ENCODE assay signal across 9 mouse cellular contexts in the genomic region with DNA sequence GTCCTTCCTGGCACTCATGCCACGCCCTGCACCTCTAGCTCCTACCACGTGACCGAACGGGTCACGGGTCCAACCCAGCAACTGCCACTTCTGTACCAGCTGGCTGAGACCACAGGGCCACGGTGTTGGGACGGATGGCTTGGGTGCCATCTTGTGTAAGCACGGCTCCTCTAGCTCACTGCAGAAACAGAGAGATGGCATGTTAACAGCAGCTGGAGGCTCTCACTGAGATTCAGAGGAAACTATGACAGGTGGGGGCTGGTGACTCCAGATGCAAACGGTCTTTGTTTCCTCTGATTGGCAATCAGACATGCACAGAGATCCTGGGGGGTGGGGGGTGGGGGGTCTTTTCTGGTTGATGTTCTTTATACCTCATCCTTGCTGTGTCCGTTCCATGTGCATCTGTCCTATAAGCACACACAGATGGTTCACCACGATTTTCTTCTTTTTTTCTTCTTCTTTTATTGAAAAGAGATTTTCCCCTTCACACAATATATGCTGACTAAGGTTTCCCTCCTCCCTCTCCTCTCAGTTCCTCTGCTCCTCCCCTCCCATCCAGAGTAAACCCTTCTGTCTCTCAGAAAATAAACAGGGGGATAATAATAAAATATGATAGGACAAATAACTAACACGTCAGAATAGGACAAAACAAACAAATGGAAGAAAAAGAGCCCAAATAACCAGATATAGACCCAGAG. TPM values are rescaled to one million over a fixed set of nuclear protein-coding genes. Genes with fewer than 3 reads are reported as not detected.
DNase-seq lines count a peak whose midpoint lies in the region; ATAC-seq and TF ChIP-seq lines count a peak whose summit lies in the region.
"Had no signal": no experiment of that assay in that cellular context is flagged by ENCODE, and none has a peak within 500 bp of the region (broad histone marks: within the 10 kb centered on the region; RNA-seq: fewer than 3 reads in every experiment).

No protein-coding gene starts in this region.

- no peak for TF ChIP-seq POLR2A in kidney, adult 2 months (IDR thresholded peaks at IDR 0.05; ENCODE audit: low read depth, low read length)

- WGBS in kidney, adult 2 months, result 53% methylated on average over 12 of the region's 12 CpGs
- WGBS in limb, embryonic 15.5 days, result 78% methylated on average over 12 of the region's 12 CpGs

- no peak for ATAC-seq in limb, embryonic 15.5 days (ENCODE audit: insufficient number of reproducible peaks, low FRiP score, low TSS enrichment, low read depth)
- ATAC-seq in frontal cortex, adult (ENCODE audit: low TSS enrichment), result no peak

- H3K4me1 ChIP-seq in kidney, adult 2 months (ENCODE audit: control insufficient read depth, insufficient read depth, low read length), result peaks cover 16% of the 10 kb centered on the region
- H3K4me1 ChIP-seq in limb, embryonic 15.5 days, result peaks cover 19% of the 10 kb centered on the region

- H3K9me3 ChIP-seq in limb, embryonic 15.5 days, result no peaks in the 10 kb centered on the region
- H3K9me3 ChIP-seq: heart, embryonic 13.5 days had no signal

- H3K9ac ChIP-seq in limb, embryonic 15.5 days, result no peak overlapping the region
- H3K9ac ChIP-seq: heart, embryonic 13.5 days had no signal

- H3K27ac ChIP-seq in kidney, adult 2 months (ENCODE audit: insufficient read depth, low read depth, low read length), result no peak overlapping the region
- H3K27ac ChIP-seq in limb, embryonic 15.5 days, result 0 out of 2 replicates have a peak overlapping the region, but pooled peaks have one; percentile 27
- H3K27ac ChIP-seq: heart, embryonic 13.5 days had no signal

- H3K27me3 ChIP-seq in kidney, adult 2 months (replicated peaks; ENCODE audit: control insufficient read depth, insufficient read depth, low read length), result no peaks in the 10 kb centered on the region
- no peaks in the 10 kb centered on the region for H3K27me3 ChIP-seq in limb, embryonic 15.5 days
- H3K27me3 ChIP-seq: heart, embryonic 13.5 days had no signal

- H3K4me2 ChIP-seq in limb, embryonic 15.5 days, result no peak overlapping the region
- H3K4me2 ChIP-seq: heart, embryonic 13.5 days had no signal

- H3K36me3 ChIP-seq in kidney, adult 2 months (ENCODE audit: control insufficient read depth, insufficient read depth, low read length), result no peaks in the 10 kb centered on the region
- H3K36me3 ChIP-seq in limb, embryonic 15.5 days, result no peaks in the 10 kb centered on the region

- peak; percentile 38 for DNase-seq in kidney, adult 2 months
- DNase-seq in kidney, adult 18-20 months, result no peak
- DNase-seq in ES-CJ7 (ENCODE audit: low read depth, low spot score), result peak; percentile 80
- DNase-seq in spleen, adult 18-20 months, result peak; percentile 63 to 81
- no peak for DNase-seq in cerebellum, postnatal 25 days
- DNase-seq in layer of hippocampus, postnatal 14 days (ENCODE audit: low spot score in 2 of 2), result no peak

- no peak overlapping the region for H3K4me3 ChIP-seq in kidney, adult 2 months (ENCODE audit: insufficient read depth, low read depth, low read length)
- H3K4me3 ChIP-seq in limb, embryonic 15.5 days, result no peak overlapping the region
- H3K4me3 ChIP-seq: heart, embryonic 13.5 days had no signal

- no peak for TF ChIP-seq CTCF in kidney, adult 2 months (conservative IDR thresholded peaks at IDR 0.05; ENCODE audit: insufficient read depth, insufficient read length, low read depth, low read length)

RNA-seq across cellular contexts. Expression of gene Lrch1, which starts 25.5 kb away (rescaled TPM):
- 8.2 and 8.4 TPM in 2 replicates for polyA plus RNA-seq in kidney, adult 2 months (2012; rRNA removed)
- polyA plus RNA-seq in limb, embryonic 15.5 days (2015; fragmentation: Nextera tagmentation; extraction: Ambion mirVana), result 14.3 and 14.6 TPM in 2 replicates
- 10 to 100 TPM; 21.9 to 24.1 TPM for total RNA-seq in layer of hippocampus, postnatal 14 days (2021)

Comparison
In these comparisons a context has a peak if more than half of its experiments do, and no peak if none do; other contexts are left out.
1. DNase-seq: peak in kidney, adult 2 months (single experiment), ES-CJ7 (single experiment) and spleen, adult 18-20 months (2 of 2); none in kidney, adult 18-20 months (single experiment), cerebellum, postnatal 25 days (0 of 2) and layer of hippocampus, postnatal 14 days (0 of 2).